Mouse (Mus musculus) liver (tissue): ENCODE data around the gene Mast1.

ENCODE experiments used
- DNase-seq: peaks from one replicate; pipeline ENCODE4 v3.0.0-alpha.2; 2020; ENCODE audit warnings: mixed read lengths

The Mast1 gene

GRCm38 (mm10) chr8:84936962-84937546, at the start of gene Mast1:
TSS of gene Mast1 (minus strand) at chr8:84937359.
- peak; percentile 78 for DNase-seq

GRCm38 (mm10) chr8:84986379-84986945, 49.3 kb upstream of the Mast1 start:
- no peak for DNase-seq

- DNase-seq: peak; percentile 93
Measured at GRCm38 (mm10) chr8:84985684-84986378, 48.7 kb upstream of the Mast1 start.

- DNase-seq: peak; percentile 53
Measured at GRCm38 (mm10) chr8:84985049-84985683, 48.0 kb upstream of the Mast1 start.

- peak; percentile 65 for DNase-seq
Measured at GRCm38 (mm10) chr8:84984294-84985048, 47.3 kb upstream of the Mast1 start.

- no peak for DNase-seq
Measured at GRCm38 (mm10) chr8:84982499-84983011, 45.4 kb upstream of the Mast1 start.

- no peak for DNase-seq
Measured at GRCm38 (mm10) chr8:84981644-84982498, 44.7 kb upstream of the Mast1 start.

- peak; percentile 51 for DNase-seq
Measured at GRCm38 (mm10) chr8:84980622-84981358, 43.6 kb upstream of the Mast1 start.

- peak; percentile 91 for DNase-seq
Measured at GRCm38 (mm10) chr8:84979599-84980421, 42.7 kb upstream of the Mast1 start.

GRCm38 (mm10) chr8:84978248-84978940, 41.2 kb upstream of the Mast1 start, which contains the start of gene Junb:
TSS of gene Junb (minus strand) at chr8:84978718.
- peak; percentile 89 for DNase-seq

- peak; percentile 74 for DNase-seq
Measured at GRCm38 (mm10) chr8:84977435-84978247, 40.5 kb upstream of the Mast1 start.

GRCm38 (mm10) chr8:84976763-84977434, 39.7 kb upstream of the Mast1 start:
- no peak for DNase-seq

GRCm38 (mm10) chr8:84976031-84976762, 39.0 kb upstream of the Mast1 start:
- DNase-seq: peak; percentile 96

- peak; percentile 78 for DNase-seq
Measured at GRCm38 (mm10) chr8:84975434-84975833, 38.3 kb upstream of the Mast1 start.

- DNase-seq: no peak
Measured at GRCm38 (mm10) chr8:84974543-84975142, 37.5 kb upstream of the Mast1 start.

GRCm38 (mm10) chr8:84973803-84974542, 36.8 kb upstream of the Mast1 start:
- DNase-seq: peak; percentile 48
